ENCODE assay signal across 8 mouse cellular contexts in the genomic region with DNA sequence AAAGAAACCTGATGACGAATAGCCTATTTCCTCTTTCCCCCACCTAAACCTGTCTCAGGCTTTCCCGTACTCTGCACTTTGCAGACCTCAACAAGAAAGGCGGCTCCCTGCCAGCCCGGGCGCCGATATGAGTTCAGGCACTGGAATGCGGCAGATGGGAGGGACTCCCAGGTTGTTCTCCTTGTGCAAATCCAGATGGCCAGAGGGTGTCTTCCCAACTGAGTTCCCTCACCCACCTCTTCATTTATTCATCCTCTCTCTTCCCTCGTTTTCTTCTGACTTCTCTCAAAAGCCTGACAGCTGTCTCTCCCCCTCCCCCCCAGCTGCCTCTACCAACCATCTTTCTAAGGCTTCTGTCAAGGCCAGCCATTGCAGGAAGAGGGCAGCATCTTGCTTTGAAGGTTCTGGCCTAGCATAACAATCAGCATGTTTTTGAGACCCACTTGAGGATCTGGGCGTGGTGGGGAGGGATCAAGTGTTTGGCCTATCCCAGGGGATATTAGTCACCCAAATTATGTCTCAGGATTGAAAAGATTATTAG.
A peak's percentile ranks its signal among the peaks of the same experiment; 100 is the strongest.
DNase-seq lines count a peak whose midpoint lies in the region; ATAC-seq lines count a peak whose summit lies in the region.

No protein-coding gene starts in this region.

- ATAC-seq in embryonic facial prominence, embryonic 13.5 days (ENCODE audit: insufficient number of reproducible peaks, insufficient read depth, low FRiP score, low TSS enrichment, low read depth), result no peak
- ATAC-seq in megakaryocyte progenitor cell, adult 5-6 weeks (replicated peaks; ENCODE audit: poor library complexity), result peak; percentile 45; the same call in 1 of the 2 replicates

- H3K4me3 ChIP-seq in embryonic facial prominence, embryonic 13.5 days, result no peak overlapping the region

- DNase-seq in left cerebral cortex, adult 18-20 months (ENCODE audit: low spot score in 2 of 2), result peak; percentile 65 to 77
- DNase-seq in left cerebral cortex, adult 11 months (ENCODE audit: low spot score), result no peak
- DNase-seq in heart, postnatal 10 days, result peak; percentile 45 to 54
- DNase-seq in layer of hippocampus, postnatal 14 days (ENCODE audit: low spot score in 2 of 2), result peak; percentile 55 to 59
- DNase-seq in thymus, adult 18-20 months, result peak; percentile 26 to 47
- DNase-seq in cerebellum, adult 9-10 months, result no peak

- 0 out of 2 replicates have a peak overlapping the region, but pooled peaks have one; percentile 8 for H3K27ac ChIP-seq in embryonic facial prominence, embryonic 13.5 days

- no peak overlapping the region for H3K9ac ChIP-seq in embryonic facial prominence, embryonic 13.5 days

- H3K27me3 ChIP-seq in embryonic facial prominence, embryonic 13.5 days, result no peaks in the 10 kb centered on the region

- H3K4me1 ChIP-seq in embryonic facial prominence, embryonic 13.5 days, result peaks cover 21% of the 10 kb centered on the region

- intact Hi-C loops in heart, postnatal 10 days (cut with DNase I), result loop anchor here (2.0 kb wide), 1 partner anchor 160 kb away; no protein-coding TSS in a partner anchor

- WGBS in embryonic facial prominence, embryonic 13.5 days, result 10% methylated on average over 9 of the region's 9 CpGs

- peak overlapping the region; percentile 19 for H3K4me2 ChIP-seq in embryonic facial prominence, embryonic 13.5 days

- no peaks in the 10 kb centered on the region for H3K36me3 ChIP-seq in embryonic facial prominence, embryonic 13.5 days

- H3K9me3 ChIP-seq in embryonic facial prominence, embryonic 13.5 days, result no peaks in the 10 kb centered on the region

Comparison
In these comparisons a context has a peak if more than half of its experiments do, and no peak if none do; other contexts are left out.
1. DNase-seq: peak in left cerebral cortex, adult 18-20 months (2 of 2), heart, postnatal 10 days (2 of 2), layer of hippocampus, postnatal 14 days (2 of 2) and thymus, adult 18-20 months (2 of 2); none in left cerebral cortex, adult 11 months (single experiment) and cerebellum, adult 9-10 months (single experiment).